8 mouse cellular contexts compared by ENCODE assay signal in genomic region chr6:51269617-51270016, GRCm38 (mm10).
DNase-seq lines count a peak whose midpoint lies in the region; ATAC-seq lines count a peak whose summit lies in the region.

No protein-coding gene starts in this region.

- H3K4me3 ChIP-seq in forebrain, embryonic 13.5 days = peak overlapping the region; percentile 59
- peak overlapping the region; percentile 80 for H3K4me3 ChIP-seq in limb, embryonic 12.5 days (replicated peaks)
- peak overlapping the region; percentile 88 for H3K4me3 ChIP-seq in stomach, embryonic 15.5 days (replicated peaks)

- H3K9ac ChIP-seq in forebrain, embryonic 13.5 days = 0 out of 2 replicates have a peak overlapping the region, but pooled peaks have one; percentile 63
- H3K9ac ChIP-seq in limb, embryonic 12.5 days (replicated peaks) = peak overlapping the region; percentile 81
- peak overlapping the region; percentile 89; the same call in 1 of the 2 replicates for H3K9ac ChIP-seq in stomach, embryonic 15.5 days

- ATAC-seq in forebrain, embryonic 13.5 days = no peak
- ATAC-seq in limb, embryonic 12.5 days (ENCODE audit: insufficient number of reproducible peaks, insufficient read depth, low FRiP score, low TSS enrichment, low read depth) = no peak
- no peak for ATAC-seq in stomach, embryonic 15.5 days (ENCODE audit: insufficient read depth, low FRiP score, low read depth)
- no peak for ATAC-seq in erythroid progenitor cell, adult 5-6 weeks (replicated peaks; ENCODE audit: low FRiP score, poor library complexity, severe bottlenecking)

- peak; percentile 4 for DNase-seq in urinary bladder, postnatal 14 days (ENCODE audit: low spot score)
- no peak for DNase-seq in urinary bladder, adult 18-20 months (ENCODE audit: low spot score in 2 of 2)
- no peak for DNase-seq in cerebellum, postnatal 4 days (ENCODE audit: low spot score in 2 of 2)
- no peak for DNase-seq in cerebellum, adult 11-12 months

- H3K4me1 ChIP-seq in forebrain, embryonic 13.5 days = peaks cover 18% of the 10 kb centered on the region
- H3K4me1 ChIP-seq in limb, embryonic 12.5 days (replicated peaks) = peaks cover 12% of the 10 kb centered on the region
- H3K4me1 ChIP-seq in stomach, embryonic 15.5 days = peaks cover 5% of the 10 kb centered on the region

- 23% methylated on average over 10 of the region's 10 CpGs for WGBS in forebrain, embryonic 13.5 days
- 23% methylated on average over 10 of the region's 10 CpGs for WGBS in limb, embryonic 12.5 days
- 24% methylated on average over 10 of the region's 10 CpGs for WGBS in stomach, embryonic 15.5 days

- no peaks in the 10 kb centered on the region for H3K36me3 ChIP-seq in forebrain, embryonic 13.5 days (ENCODE audit: poor library complexity, severe bottlenecking)
- H3K36me3 ChIP-seq in limb, embryonic 12.5 days = no peaks in the 10 kb centered on the region
- H3K36me3 ChIP-seq in stomach, embryonic 15.5 days = no peaks in the 10 kb centered on the region

- peaks cover 16% of the 10 kb centered on the region; the same call in 1 of the 2 replicates for H3K27me3 ChIP-seq in forebrain, embryonic 13.5 days
- H3K27me3 ChIP-seq in limb, embryonic 12.5 days = no peaks in the 10 kb centered on the region
- no peaks in the 10 kb centered on the region for H3K27me3 ChIP-seq in stomach, embryonic 15.5 days (replicated peaks)

- no peaks in the 10 kb centered on the region for H3K9me3 ChIP-seq in forebrain, embryonic 13.5 days (replicated peaks)
- H3K9me3 ChIP-seq in limb, embryonic 12.5 days = no peaks in the 10 kb centered on the region
- H3K9me3 ChIP-seq in stomach, embryonic 15.5 days = no peaks in the 10 kb centered on the region

- peak overlapping the region; percentile 91 for H3K4me2 ChIP-seq in forebrain, embryonic 13.5 days
- H3K4me2 ChIP-seq in limb, embryonic 12.5 days = peak overlapping the region; percentile 83
- peak overlapping the region; percentile 92 for H3K4me2 ChIP-seq in stomach, embryonic 15.5 days

- no peak overlapping the region for H3K27ac ChIP-seq in forebrain, embryonic 13.5 days
- H3K27ac ChIP-seq in limb, embryonic 12.5 days = no peak overlapping the region
- H3K27ac ChIP-seq in stomach, embryonic 15.5 days = peak overlapping the region; percentile 89; the same call in 1 of the 2 replicates
